Mouse (Mus musculus): ENCODE measurements around the gene Cd300lf. TPM values are rescaled to one million over a fixed set of nuclear protein-coding genes. Genes with fewer than 3 reads are reported as not detected.

Cd300lf gene
- polyA plus RNA-seq, 1 experiment from 2014 or later, result 3.4 TPM

DNA sequence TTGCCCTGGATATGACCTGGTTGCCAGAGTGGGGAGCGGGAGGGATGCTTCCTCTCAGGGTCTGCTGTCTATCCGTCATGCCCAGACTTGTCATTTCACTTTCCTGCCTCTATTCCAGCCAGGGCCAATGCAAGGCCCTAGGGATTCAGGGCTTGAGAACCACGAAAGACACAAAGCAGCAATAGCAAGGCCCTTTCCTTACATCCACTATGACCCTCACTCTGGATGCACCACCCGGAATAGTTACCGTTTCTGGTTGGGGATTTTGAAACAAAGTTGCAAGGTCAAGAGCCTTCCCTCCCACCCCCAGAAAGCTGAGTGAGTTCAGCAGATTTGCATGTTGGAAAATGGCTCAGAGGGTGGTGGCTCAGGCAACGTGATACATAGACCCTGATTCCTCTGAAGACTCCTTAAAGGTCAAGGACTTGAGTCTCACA lies 32.2 kb downstream of the Cd300lf start:
- Histone ChIP-seq H3K27ac (ENCODE audit: low read length) (no peak overlapping the region), H3K36me3 (ENCODE audit: control insufficient read depth, insufficient read depth, low read length) (no peaks in the 10 kb centered on the region), H3K9me3 (replicated peaks; ENCODE audit: control insufficient read depth, low read length) (no peaks in the 10 kb centered on the region), H3K27me3 (ENCODE audit: control insufficient read depth, insufficient read depth, low read length) (no peaks in the 10 kb centered on the region), H3K4me2 (ENCODE audit: low read depth, low read length) (no peak overlapping the region), H3K4me3 (replicated peaks; ENCODE audit: low read length) (no peak overlapping the region), H3K4me1 (ENCODE audit: control insufficient read depth, insufficient read depth, low read length) (0 out of 2 replicates have a peak, but pooled peaks cover 2% of the 10 kb centered on the region), H3K9ac (ENCODE audit: low read length) (no peak overlapping the region)
- 43% methylated on average over 6 of the region's 6 CpGs for WGBS
- no peak for ATAC-seq (ENCODE audit: insufficient read depth, low FRiP score)

DNA sequence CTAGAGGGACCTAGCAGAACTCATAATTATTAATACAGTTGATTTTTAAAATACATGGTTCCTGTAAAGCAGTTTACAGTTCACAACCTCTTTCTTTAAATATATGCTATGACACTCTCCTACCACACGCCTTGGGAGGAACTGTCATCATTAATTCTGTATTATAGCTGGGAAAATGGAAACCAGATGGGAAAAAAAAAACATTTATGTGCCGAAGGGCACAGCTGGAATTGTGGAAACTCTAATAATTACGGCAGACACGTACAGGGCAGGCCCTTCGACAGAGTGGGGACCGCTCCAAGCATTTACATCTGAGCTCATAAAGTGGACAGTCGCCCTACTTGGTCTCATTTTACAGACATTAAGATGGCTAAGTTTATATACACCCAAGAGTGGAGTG lies 33.1 kb downstream of the Cd300lf start:
- WGBS, result 49% methylated on average over 7 of the region's 7 CpGs
- Histone ChIP-seq H3K27me3 (ENCODE audit: control insufficient read depth, insufficient read depth, low read length) (no peaks in the 10 kb centered on the region), H3K36me3 (ENCODE audit: control insufficient read depth, insufficient read depth, low read length) (no peaks in the 10 kb centered on the region), H3K4me3 (replicated peaks; ENCODE audit: low read length) (no peak overlapping the region), H3K27ac (ENCODE audit: low read length) (no peak overlapping the region), H3K9me3 (replicated peaks; ENCODE audit: control insufficient read depth, low read length) (no peaks in the 10 kb centered on the region), H3K9ac (ENCODE audit: low read length) (no peak overlapping the region), H3K4me2 (ENCODE audit: low read depth, low read length) (no peak overlapping the region), H3K4me1 (ENCODE audit: control insufficient read depth, insufficient read depth, low read length) (0 out of 2 replicates have a peak, but pooled peaks cover 2% of the 10 kb centered on the region)
- no peak for ATAC-seq (ENCODE audit: insufficient read depth, low FRiP score)

DNA sequence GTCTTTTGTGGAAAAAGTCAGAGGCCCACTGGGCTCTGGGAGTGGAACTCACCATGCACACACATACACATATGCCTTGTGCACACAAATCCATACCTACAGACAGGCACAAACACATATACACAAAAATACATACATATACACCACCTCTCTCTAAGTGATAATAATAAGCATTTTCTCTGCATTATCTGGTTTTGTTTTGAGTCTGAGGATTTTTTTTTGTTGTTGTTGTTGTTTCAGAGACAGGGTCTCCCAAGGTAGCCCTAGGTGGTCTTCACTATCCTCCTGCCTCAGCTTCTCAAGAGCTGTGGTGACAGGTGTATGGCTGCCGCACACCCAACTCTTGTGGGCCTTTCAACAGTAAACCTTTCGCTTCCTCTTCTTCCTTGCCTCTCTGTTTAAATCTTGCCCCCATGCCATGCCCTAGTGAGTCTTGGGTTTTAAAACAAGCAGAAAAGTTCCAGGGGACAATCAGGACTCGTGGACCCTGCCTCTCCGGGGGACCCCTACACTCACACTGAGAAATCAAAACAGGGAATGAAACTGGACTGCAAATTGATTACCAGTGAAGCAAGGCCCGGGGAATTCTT lies 33.7 kb downstream of the Cd300lf start:
- Histone ChIP-seq H3K36me3 (ENCODE audit: control insufficient read depth, insufficient read depth, low read length) (no peaks in the 10 kb centered on the region), H3K4me3 (replicated peaks; ENCODE audit: low read length) (no peak overlapping the region), H3K9ac (ENCODE audit: low read length) (no peak overlapping the region), H3K4me1 (ENCODE audit: control insufficient read depth, insufficient read depth, low read length) (0 out of 2 replicates have a peak, but pooled peaks cover 2% of the 10 kb centered on the region), H3K27me3 (ENCODE audit: control insufficient read depth, insufficient read depth, low read length) (no peaks in the 10 kb centered on the region), H3K27ac (ENCODE audit: low read length) (no peak overlapping the region), H3K4me2 (ENCODE audit: low read depth, low read length) (no peak overlapping the region), H3K9me3 (replicated peaks; ENCODE audit: control insufficient read depth, low read length) (no peaks in the 10 kb centered on the region)
- no peak for ATAC-seq (ENCODE audit: insufficient read depth, low FRiP score)
- 79% methylated on average over 5 of the region's 5 CpGs for WGBS

DNA sequence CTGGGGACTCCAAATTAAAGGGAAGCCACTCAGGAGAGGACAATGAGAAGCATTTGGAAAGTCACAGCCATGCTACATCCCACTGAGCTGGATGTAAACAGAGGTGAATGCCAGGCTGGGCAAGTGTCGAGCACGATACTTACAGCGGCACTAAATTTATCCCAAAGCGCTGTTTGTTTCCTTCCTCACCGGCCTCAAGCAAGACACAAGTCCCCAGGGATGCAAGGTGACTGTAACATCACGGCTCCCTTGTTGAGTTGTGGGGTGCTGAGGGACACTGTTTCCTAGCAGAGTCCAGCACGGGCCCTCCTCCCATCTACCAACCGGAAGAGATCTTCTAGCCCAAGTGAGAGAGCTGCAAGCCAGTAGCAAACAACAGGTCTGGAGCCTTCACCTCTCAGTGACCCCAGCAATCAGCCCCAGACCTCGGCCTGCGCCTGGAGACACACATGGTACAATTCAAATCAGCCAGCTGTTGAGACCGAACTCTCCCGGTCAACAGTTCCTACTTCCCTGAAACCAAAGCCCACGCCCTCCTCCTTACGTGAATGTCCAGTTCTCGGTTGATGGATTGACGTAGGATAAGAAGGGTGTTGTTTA lies 34.5 kb downstream of the Cd300lf start:
- no peak overlapping the region for H3K9ac ChIP-seq (ENCODE audit: low read length)
- H3K4me1 ChIP-seq (ENCODE audit: control insufficient read depth, insufficient read depth, low read length), result 0 out of 2 replicates have a peak, but pooled peaks cover 2% of the 10 kb centered on the region
- WGBS, result 29% methylated on average over 16 of the region's 16 CpGs
- no peaks in the 10 kb centered on the region for H3K9me3 ChIP-seq (replicated peaks; ENCODE audit: control insufficient read depth, low read length)
- H3K4me2 ChIP-seq (ENCODE audit: low read depth, low read length), result no peak overlapping the region
- H3K27ac ChIP-seq (ENCODE audit: low read length), result peak overlapping the region; percentile 34; the same call in 1 of the 2 replicates
- no peaks in the 10 kb centered on the region for H3K27me3 ChIP-seq (ENCODE audit: control insufficient read depth, insufficient read depth, low read length)
- ATAC-seq (ENCODE audit: insufficient read depth, low FRiP score), result no peak
- no peak overlapping the region for H3K4me3 ChIP-seq (replicated peaks; ENCODE audit: low read length)
- H3K36me3 ChIP-seq (ENCODE audit: control insufficient read depth, insufficient read depth, low read length), result no peaks in the 10 kb centered on the region

GRCm38 (mm10) chr11:115098203-115098932 lies 35.4 kb downstream of the Cd300lf start:
- Histone ChIP-seq H3K4me1 (ENCODE audit: control insufficient read depth, insufficient read depth, low read length) (0 out of 2 replicates have a peak, but pooled peaks cover 2% of the 10 kb centered on the region), H3K27ac (ENCODE audit: low read length) (peak overlapping the region; percentile 34; the same call in 1 of the 2 replicates), H3K27me3 (ENCODE audit: control insufficient read depth, insufficient read depth, low read length) (no peaks in the 10 kb centered on the region), H3K4me3 (replicated peaks; ENCODE audit: low read length) (no peak overlapping the region), H3K36me3 (ENCODE audit: control insufficient read depth, insufficient read depth, low read length) (no peaks in the 10 kb centered on the region), H3K4me2 (ENCODE audit: low read depth, low read length) (no peak overlapping the region), H3K9ac (ENCODE audit: low read length) (no peak overlapping the region), H3K9me3 (replicated peaks; ENCODE audit: control insufficient read depth, low read length) (peaks cover 2% of the 10 kb centered on the region; the same call in 1 of the 2 replicates)
- ATAC-seq (ENCODE audit: insufficient read depth, low FRiP score), result peak; percentile 69; the same call in 1 of the 2 replicates
- 34% methylated on average over 10 of the region's 10 CpGs for WGBS

GRCm38 (mm10) chr11:115092140-115092539 lies 41.7 kb downstream of the Cd300lf start:
- Histone ChIP-seq H3K4me3 (replicated peaks; ENCODE audit: low read length) (no peak overlapping the region), H3K4me1 (ENCODE audit: control insufficient read depth, insufficient read depth, low read length) (no peaks in the 10 kb centered on the region), H3K4me2 (ENCODE audit: low read depth, low read length) (no peak overlapping the region; the same call in 1 of the 2 replicates), H3K27ac (ENCODE audit: low read length) (no peak overlapping the region), H3K9me3 (replicated peaks; ENCODE audit: control insufficient read depth, low read length) (peaks cover 5% of the 10 kb centered on the region; the same call in 1 of the 2 replicates), H3K9ac (ENCODE audit: low read length) (no peak overlapping the region), H3K27me3 (ENCODE audit: control insufficient read depth, insufficient read depth, low read length) (peaks cover 11% of the 10 kb centered on the region; the same call in 1 of the 2 replicates), H3K36me3 (ENCODE audit: control insufficient read depth, insufficient read depth, low read length) (no peaks in the 10 kb centered on the region)
- ATAC-seq (ENCODE audit: insufficient read depth, low FRiP score), result no peak
- WGBS, result 20% methylated on average over 4 of the region's 4 CpGs

DNA sequence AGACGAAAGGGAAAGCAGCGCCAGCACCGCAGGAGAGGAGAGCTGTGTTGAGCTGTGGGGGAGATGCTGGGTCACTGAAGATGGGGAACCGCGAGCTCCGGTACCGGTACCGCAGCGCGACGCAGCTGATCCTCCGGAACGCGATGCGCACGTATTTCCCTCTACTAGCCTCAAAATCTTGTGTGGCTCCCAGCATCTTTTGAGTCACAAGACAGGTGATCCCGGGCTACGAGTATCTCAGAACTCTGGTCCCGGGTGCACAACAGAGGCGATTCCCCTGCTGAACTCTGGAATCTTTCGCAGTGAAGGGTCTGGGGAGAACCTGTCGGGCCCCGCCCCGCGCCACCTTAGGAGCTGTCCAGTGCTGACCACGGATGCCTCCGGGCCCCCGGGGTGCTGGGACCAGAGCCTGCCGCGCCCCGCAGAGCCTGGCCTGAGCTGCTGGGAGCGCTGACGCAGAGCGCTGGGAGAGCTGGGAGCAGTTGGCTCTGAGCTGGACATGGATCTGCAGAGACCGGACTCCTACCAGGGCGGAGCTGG lies 42.4 kb downstream of the Cd300lf start, which contains the start of gene Rab37:
Gene Rab37, plus strand, starts transcription at position 70 of the 540 bp plus-strand sequence.
- peak; percentile 66 for ATAC-seq (ENCODE audit: insufficient read depth, low FRiP score)
- no peak within 1 kb of the TSS; the same call in 1 of the 2 replicates for H3K4me2 ChIP-seq (ENCODE audit: low read depth, low read length)

DNA sequence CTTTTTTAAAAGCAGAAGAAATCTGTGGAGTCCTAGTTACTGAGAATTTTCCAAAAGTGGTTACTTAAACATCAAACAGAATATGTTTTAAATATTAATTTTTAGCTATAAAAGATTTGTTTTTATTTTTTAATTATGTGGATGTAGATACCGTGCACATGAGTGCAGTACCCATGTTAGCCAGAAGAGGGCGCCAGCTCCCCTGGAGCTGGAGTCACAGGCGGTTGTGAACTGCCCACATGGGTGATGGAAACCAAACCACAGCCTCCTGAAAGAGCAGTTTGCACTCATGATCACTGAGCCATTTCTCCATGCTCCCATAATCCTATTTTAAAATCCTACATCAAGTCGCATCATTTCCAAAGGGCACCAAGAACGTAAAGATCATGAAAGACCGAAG lies 43.9 kb downstream of the Cd300lf start:
- H3K4me3 ChIP-seq (replicated peaks; ENCODE audit: low read length), result no peak overlapping the region
- peaks cover 5% of the 10 kb centered on the region; the same call in 1 of the 2 replicates for H3K9me3 ChIP-seq (replicated peaks; ENCODE audit: control insufficient read depth, low read length)
- no peak overlapping the region for H3K27ac ChIP-seq (ENCODE audit: low read length)
- H3K4me1 ChIP-seq (ENCODE audit: control insufficient read depth, insufficient read depth, low read length), result no peaks in the 10 kb centered on the region
- H3K36me3 ChIP-seq (ENCODE audit: control insufficient read depth, insufficient read depth, low read length), result no peaks in the 10 kb centered on the region
- WGBS, result 67% methylated on average over 6 of the region's 6 CpGs
- ATAC-seq (ENCODE audit: insufficient read depth, low FRiP score), result no peak
- H3K4me2 ChIP-seq (ENCODE audit: low read depth, low read length), result no peak overlapping the region
- no peak overlapping the region for H3K9ac ChIP-seq (ENCODE audit: low read length)
- peaks cover 12% of the 10 kb centered on the region; the same call in 1 of the 2 replicates for H3K27me3 ChIP-seq (ENCODE audit: control insufficient read depth, insufficient read depth, low read length)

More for the DNA sequence above, 42.4 kb downstream of the Cd300lf start, which contains the start of gene Rab37:
- peaks cover 5% of the 10 kb centered on the region; the same call in 1 of the 2 replicates for H3K9me3 ChIP-seq (replicated peaks; ENCODE audit: control insufficient read depth, low read length)
- H3K4me3 ChIP-seq (replicated peaks; ENCODE audit: low read length), result no peak within 1 kb of the TSS
- 1% methylated on average over 36 of the region's 36 CpGs for WGBS
- H3K4me1 ChIP-seq (ENCODE audit: control insufficient read depth, insufficient read depth, low read length), result no peaks in the 10 kb centered on the region
- H3K27me3 ChIP-seq (ENCODE audit: control insufficient read depth, insufficient read depth, low read length), result peaks cover 11% of the 10 kb centered on the region; the same call in 1 of the 2 replicates
- H3K36me3 ChIP-seq (ENCODE audit: control insufficient read depth, insufficient read depth, low read length), result no peaks in the 10 kb centered on the region
- no peak within 1 kb of the TSS for H3K27ac ChIP-seq (ENCODE audit: low read length)
- H3K9ac ChIP-seq (ENCODE audit: low read length), result no peak within 1 kb of the TSS
